Mouse (Mus musculus) right cerebral cortex, adult 2 months (tissue): ENCODE results near the gene Cpa5.

Experiments
- DNase-seq, 2 experiments: peaks; one replicate each; pipeline ENCODE4 v3.0.0; 2021 to 2022; ENCODE audit warnings: low spot score in 2 of 2

The Cpa5 gene

DNA sequence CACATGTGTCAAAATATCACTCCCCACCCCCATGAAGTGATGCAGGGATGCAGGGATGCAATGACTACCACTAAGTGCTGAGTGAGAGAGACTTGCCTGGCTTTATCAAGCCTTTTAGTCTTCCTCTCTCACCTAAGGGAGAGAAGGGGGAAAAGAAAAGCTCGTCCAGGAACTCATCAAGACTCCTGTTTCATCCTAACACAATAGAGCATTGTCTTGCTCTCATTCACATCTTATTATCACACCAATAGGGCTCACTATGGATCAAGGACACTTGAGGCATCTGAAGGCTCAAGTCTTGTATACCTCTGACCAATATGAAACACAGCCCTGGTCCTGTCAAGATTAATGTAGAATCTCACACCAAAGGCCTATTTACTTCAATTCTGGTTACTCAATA is 9.8 kb upstream of the Cpa5 start:
- DNase-seq: no peak

GRCm38 (mm10) chr6:30604342-30604867 is 6.4 kb upstream of the Cpa5 start:
- DNase-seq: no peak

DNA sequence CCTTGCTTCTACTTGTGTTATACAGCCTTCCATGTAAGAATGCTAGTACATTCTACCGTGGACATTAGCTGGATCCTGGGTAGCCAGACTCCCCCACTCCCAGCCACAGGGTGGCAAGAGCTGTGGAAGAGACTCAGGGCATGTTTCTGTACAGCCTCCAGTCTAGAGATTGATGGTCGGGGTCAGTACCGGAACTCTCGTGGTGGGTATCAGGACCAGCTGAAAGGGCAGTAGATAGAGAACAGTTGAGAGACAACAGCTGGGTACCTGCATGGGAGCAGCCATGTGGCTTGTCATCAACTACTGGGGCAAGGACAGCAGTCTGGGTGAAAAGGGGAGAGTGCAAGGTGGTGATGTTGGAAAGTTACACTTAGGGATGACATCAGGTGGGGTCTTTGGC is 5.7 kb upstream of the Cpa5 start:
- no peak for DNase-seq

GRCm38 (mm10) chr6:30605672-30606071 is 5.1 kb upstream of the Cpa5 start:
- DNase-seq: no peak

- DNase-seq: no peak
Measured at GRCm38 (mm10) chr6:30611212-30611611, 402 bp downstream of the Cpa5 start.

DNA sequence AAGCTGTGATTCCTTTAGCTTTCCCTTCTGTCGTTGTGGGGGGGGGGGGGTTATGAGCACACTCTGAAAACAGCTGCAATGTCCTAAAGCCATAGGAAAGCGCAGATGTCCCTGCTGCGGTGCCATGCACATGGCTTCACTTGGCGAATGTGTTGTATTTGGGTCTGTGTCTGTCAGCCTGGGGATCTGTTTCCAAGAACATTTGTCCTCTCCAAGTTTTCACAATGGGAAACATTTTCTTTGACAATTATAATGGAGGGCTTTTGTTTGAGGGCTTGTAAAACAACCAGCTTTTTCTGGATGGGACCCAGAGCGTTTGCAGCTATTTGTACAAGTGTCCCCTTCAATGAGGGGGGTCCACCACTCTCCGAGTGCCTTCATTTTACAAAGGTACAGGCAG is 3.4 kb downstream of the Cpa5 start:
- DNase-seq: no peak

GRCm38 (mm10) chr6:30615741-30616140 is 4.9 kb downstream of the Cpa5 start:
- DNase-seq: no peak

- no peak for DNase-seq
Measured at GRCm38 (mm10) chr6:30616491-30616941, 5.7 kb downstream of the Cpa5 start.

DNA sequence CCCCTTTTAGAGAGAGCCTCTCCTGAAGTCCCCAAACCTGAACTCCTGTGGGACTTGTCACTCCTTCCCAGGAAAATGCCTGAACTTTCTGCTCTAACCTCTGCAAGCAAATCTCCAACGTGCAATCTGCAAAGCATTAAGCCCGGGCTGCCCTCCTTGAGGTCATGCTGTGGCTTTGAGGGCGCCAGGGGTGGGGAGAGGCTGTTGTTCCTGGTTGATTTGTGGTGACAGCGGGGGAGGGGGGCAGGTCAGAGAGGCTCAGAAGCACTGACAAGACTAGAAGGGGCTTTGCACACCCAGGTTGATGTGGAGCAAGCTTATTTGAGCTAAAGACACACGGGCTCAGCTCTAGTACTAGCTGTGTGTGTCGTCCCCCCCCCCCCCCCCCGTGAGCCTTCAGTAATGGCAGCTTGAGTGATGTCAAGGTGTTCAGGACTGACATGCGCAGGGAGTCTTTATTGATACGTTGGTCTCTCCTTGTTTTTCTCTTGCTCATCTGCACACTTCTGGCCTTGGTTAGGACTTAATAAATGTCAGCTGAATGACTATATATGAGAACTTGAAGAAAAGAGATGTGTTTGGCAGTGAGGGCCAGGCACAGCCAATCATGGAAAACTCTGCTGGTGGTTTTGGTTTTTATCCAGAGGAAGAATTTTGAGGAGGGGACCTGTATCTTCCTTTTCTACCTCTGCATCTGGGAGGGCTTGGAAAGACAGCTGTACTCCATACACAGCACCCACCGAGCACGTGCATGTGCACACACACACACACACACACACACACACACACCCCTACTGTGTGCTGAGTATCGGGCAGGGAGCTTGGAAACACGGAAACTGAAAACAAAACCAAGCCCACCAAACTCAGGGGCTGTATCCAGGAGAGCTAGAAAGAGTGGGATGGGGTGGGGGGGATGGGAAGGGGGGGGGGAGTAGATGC is 6.5 kb downstream of the Cpa5 start:
- peak in 1 of 2 experiments; percentile 7 for DNase-seq

DNA sequence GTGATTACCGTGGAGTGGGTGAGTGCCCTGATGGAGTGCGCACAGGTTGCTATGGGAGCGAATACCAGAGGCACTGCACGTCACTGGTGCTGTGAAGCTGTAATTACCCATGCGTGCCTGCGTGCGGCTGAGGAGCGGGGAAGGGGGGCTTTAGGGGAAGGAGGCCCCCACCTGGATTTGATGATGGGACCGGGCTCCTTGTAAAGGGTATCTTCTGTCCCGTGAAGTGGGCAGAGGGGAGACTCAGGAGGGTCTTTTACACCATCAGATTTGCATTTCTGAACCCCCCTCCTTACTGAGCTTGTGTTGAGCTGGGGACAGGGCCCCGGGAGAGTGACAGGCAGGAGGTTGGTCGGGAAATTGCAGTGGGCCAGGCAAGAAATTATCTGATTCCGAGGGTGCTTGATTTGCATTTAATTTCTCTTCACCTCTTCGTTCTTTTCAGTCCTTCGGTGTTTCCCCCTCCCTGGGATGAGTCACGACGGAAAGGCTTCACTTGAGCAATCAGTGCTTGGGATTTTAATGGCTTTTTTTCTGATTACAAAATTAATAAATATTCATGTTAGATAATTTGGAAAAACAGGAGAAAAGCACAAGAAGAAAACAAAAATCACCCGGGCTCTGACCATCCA is 7.3 kb downstream of the Cpa5 start:
- peak; percentile 58 to 71 for DNase-seq

DNA sequence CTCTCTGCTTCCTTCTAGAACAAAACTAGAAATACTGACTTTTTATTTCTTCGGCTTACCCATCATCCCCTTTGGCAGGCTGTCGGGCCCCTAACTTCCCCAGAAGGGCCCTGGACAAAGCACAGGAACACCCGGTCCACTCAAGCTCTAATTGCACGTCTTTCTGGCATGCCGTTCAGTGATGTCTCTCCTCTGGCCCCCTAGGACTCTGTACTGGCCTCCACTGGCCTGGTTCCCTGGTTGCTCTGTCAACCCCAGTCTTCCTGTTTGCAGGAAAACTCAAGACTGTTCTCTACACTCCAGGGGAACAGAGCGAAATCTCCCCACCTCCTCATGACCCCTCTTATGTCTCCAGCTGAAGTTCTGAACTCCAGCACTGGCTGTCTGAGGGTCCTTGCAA is 7.9 kb downstream of the Cpa5 start:
- peak in 1 of 2 experiments; percentile 5 for DNase-seq

GRCm38 (mm10) chr6:30619606-30620005 is 8.8 kb downstream of the Cpa5 start:
- no peak for DNase-seq

DNA sequence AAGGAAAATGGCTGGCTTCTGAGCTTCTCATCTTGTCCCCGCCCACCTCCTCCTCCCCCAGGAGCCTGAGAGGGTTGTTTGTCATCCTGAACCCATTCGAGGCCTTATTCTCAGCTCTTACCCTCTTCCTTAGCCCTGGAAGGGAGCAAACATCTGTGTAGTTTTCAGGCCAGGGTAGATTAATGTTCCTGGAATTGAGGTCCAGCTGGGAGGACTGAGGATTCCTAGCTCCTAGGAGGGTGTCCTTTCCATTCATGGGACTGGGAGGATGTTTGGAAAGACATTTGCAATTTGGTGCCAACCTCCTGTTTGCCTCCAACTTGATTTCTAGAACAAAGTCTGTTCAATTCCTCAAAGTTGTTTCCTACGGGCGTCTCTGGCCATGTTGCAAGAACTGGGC is 9.8 kb downstream of the Cpa5 start:
- no peak for DNase-seq

DNA sequence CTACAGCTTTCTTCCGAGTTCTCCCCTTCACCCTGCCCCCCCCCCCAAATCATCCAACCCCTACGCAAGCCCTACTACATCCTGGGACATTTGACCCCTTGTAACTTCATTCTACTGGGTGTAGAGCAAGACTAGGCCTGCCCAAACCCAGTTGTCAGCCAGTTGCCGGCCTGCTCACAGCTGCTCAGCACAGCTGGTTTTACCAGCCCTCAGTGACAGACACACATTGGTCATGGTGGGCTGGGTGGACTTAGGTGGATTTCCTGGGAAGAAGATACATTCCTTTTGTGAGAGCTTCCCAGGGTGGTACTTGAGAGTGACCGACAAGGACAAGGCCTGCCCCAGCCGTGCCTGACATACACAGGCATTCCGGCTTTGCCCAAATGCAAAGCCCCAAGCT is 10.2 kb downstream of the Cpa5 start:
- DNase-seq: no peak

DNA sequence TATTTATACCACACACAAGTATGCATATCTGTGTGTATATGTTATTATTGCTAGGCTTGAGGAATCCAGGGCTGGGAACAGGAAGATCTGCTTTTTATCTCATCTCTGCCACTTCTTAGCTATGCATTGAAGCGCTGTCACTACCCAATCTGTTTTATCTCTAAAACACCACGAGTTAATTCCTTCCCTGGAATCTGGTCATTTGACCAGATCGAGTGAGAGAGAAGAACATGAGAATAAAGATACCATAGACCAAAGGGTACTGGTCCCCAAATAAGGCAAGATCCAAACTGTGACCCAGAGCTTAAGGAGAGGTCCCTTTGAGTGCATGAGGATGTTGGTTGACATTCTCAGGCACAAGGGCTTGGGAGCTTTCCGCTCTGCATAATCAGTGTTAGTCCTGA is 11.2 kb downstream of the Cpa5 start:
- no peak for DNase-seq

DNA sequence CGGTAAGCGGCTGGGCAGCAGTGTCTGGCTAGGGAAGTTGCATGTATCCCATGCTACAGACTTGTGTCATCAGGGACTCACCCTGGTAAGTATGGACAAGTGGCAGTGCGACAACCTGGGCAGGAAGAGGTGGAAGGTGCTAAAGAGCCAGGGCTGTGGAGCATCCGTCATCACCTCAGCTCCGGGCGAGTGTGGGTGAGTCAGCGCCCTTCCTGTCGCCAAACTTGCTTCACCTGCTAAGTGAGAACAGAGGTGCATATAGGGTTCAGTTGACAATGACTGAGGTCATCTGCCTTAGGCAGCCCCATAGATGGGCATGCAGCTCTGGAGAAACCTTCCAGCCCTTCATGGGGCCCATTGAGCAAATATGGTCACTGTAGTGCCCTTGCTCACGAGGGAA is 14.0 kb downstream of the Cpa5 start:
- no peak for DNase-seq

DNA sequence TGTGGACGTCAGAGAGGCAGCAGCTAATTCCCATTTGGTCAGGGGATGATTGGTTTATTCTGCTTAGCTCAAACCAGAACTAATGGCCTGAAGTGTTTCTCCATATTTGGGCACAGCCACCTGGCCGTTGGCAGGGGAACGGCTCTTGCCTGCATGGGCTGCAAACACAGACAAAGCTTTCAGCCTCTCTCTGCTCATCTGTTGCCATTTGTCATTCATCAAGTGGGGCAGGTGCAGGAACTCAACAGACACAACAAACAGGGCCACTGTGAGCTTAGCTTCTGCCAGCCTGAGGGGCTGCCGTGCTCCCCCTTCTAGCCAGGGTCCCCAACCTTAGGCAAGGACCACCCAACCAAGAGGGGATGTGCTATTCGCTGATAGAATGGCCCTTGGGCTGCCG is 17.3 kb downstream of the Cpa5 start:
- DNase-seq: peak; percentile 37 to 47

GRCm38 (mm10) chr6:30629989-30630388 is 19.2 kb downstream of the Cpa5 start:
- no peak for DNase-seq

DNA sequence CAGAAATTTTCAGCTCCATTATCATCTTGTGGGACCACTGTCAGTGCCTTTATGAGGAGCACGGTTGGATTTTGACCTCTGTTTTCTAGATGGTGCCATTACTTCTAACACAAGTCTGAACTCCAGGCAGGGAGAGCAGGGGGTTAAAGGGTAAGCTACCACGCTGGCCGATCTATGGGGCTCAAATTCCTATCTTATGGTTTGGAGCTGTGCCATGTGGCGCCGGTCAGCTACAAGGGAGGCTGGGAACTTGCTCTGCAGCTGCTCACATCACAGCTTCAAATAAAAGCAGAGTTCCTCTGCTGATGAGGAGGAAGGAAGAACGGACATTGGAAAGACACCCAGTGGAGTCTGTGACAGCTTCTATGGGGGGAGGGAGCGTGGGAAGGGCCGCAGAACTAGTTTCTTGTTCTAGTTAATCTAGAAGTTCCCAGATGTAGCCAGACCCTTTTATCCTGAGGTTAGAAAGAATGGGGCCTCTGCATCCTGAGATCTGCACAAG is 24.6 kb downstream of the Cpa5 start:
- DNase-seq: no peak

DNA sequence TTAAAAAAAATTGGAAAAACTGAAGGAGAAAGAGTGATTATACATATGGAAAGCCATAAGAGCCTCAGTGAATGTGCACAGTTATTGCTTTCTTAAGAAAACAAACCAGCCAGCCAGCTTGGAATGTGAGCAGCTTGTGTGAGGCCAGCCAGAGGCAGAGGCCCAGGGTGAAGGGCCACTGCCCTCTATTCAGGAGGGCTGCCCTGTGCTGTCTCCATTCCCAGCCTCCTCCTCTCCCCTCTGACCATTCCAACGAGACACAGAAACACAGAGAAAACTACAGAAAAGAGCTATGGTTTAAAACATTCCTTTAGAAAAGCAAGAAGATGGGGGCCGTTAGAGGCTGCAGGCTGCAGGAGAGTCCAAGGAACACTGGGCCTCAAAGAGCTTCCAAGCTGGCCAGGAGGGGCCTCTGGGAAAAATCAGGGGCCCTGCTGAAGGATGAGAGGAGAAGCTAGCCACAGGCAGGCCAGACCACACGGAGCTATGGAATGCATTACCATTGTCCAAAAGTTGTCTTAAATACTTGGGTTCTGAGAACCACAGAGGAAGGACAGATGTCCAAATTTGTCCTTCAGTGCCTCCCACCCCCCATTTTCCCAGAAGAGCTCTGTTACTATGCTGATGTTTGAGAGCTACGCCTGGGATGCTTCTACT is 25.5 kb downstream of the Cpa5 start:
- no peak for DNase-seq

DNA sequence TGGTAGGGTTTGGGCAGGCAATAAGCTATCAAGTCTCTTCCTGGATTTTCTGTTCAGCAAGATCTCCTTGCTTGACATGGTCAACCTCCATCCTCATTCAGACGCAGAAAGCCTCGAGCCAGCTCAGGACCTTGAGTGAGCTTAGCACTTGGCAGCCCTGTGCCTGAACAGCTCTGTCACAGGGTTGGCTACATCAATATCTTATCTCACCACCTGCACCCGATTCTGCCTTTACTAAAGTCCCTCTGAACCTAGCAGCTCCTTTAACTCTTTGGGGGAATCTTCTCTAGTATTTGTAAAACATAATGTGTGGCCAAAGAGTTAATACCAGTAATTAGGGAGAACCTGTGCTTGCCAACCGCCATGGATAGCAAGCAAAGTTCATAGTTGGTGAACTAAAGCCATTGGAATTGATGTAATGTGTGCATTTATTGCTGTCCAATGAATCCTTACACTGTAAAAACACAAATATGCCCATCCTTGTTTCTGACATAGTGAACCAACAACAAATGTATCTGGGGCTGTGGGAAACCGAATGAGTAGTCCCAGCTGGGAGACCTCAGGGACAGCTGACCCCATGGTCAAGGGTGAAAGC is 28.0 kb downstream of the Cpa5 start, which contains the start of gene Cpa1:
Cpa1 (plus strand) TSS at position 545 of the 595 bp plus-strand sequence.
- DNase-seq: no peak
